Mouse (Mus musculus) megakaryocyte-erythroid progenitor cell, adult 5-6 weeks (primary cell): ENCODE results near the gene Mlec. TPM values are rescaled to one million over a fixed set of nuclear protein-coding genes. Genes with fewer than 3 reads are reported as not detected.

Experiments
- ATAC-seq: replicated peaks from 2 replicates; pipeline ENCODE4 v1.8.0; 2016; ENCODE audit warnings: mild to moderate bottlenecking, inconsistent platforms; ENCODE audit not compliant: severe bottlenecking, poor library complexity, low FRiP score, low TSS enrichment
- total RNA-seq, 2 experiments: library from RNA; stranded (forward) in 1 of 2; stranded (reverse) in 1 of 2; fragments of 200-1000, 215-1000 nt in 1 of 2; fragments of >200 nt in 1 of 2; fragmentation: Nextera tagmentation in 1 of 2; gene quantifications; 2 replicates each; pipeline ENCODE4 v1.2.3; 2014 to 2017

The Mlec gene
- total RNA-seq (2014; fragmentation: Nextera tagmentation) (86.1 and 86.4 TPM in 2 replicates), total RNA-seq (2017) (101 and 113 TPM in 2 replicates)

GRCm38 (mm10) chr5:115158040-115158983, at the start of gene Mlec:
Gene Mlec, minus strand, starts transcription at chr5:115158179.
- ATAC-seq, result peak; percentile 89

- no peak for ATAC-seq
Measured at GRCm38 (mm10) chr5:115207244-115207643, 49.3 kb upstream of the Mlec start.

- no peak for ATAC-seq
Measured at GRCm38 (mm10) chr5:115204562-115205311, 46.8 kb upstream of the Mlec start.

- ATAC-seq, result no peak
Measured at GRCm38 (mm10) chr5:115203735-115204561, 46.0 kb upstream of the Mlec start.

GRCm38 (mm10) chr5:115194626-115195221, 36.7 kb upstream of the Mlec start:
- no peak for ATAC-seq

- ATAC-seq, result no peak
Measured at GRCm38 (mm10) chr5:115193669-115194625, 36.0 kb upstream of the Mlec start, which contains the start of gene Cabp1. Gene Cabp1, minus strand, starts transcription at chr5:115194381.

GRCm38 (mm10) chr5:115193226-115193625, 35.2 kb upstream of the Mlec start:
- ATAC-seq, result peak; percentile 62

- no peak for ATAC-seq
Measured at GRCm38 (mm10) chr5:115192828-115193195, 34.8 kb upstream of the Mlec start.

- ATAC-seq, result no peak
Measured at GRCm38 (mm10) chr5:115191880-115192827, 34.2 kb upstream of the Mlec start.

- no peak for ATAC-seq
Measured at GRCm38 (mm10) chr5:115190081-115190480, 32.1 kb upstream of the Mlec start.

- ATAC-seq, result no peak
Measured at GRCm38 (mm10) chr5:115188824-115189223, 30.8 kb upstream of the Mlec start.

- ATAC-seq, result peak; percentile 77
Measured at GRCm38 (mm10) chr5:115187188-115188131, 29.5 kb upstream of the Mlec start.

- ATAC-seq, result no peak
Measured at GRCm38 (mm10) chr5:115186371-115187073, 28.5 kb upstream of the Mlec start.

- ATAC-seq, result no peak
Measured at GRCm38 (mm10) chr5:115184726-115185125, 26.7 kb upstream of the Mlec start.

GRCm38 (mm10) chr5:115183482-115183881, 25.5 kb upstream of the Mlec start:
- no peak for ATAC-seq
